Mouse (Mus musculus) testis, adult 10 weeks (tissue): ENCODE results near the gene Khdc1b. TPM values are rescaled to one million over a fixed set of nuclear protein-coding genes. Genes with fewer than 3 reads are reported as not detected.

Experiments used
- polyA plus RNA-seq: library from polyadenylated mRNA; stranded (reverse); fragments of 350-450 nt; fragmentation: Illumina TruSeq; extraction: RNeasy Lipid Tissue Mini Kit (QIAGEN cat#74804); gene quantifications from one replicate; pipeline ENCODE4 v1.2.3, GENCODE M21; 2014; ENCODE audit warnings: low read depth, low replicate concordance

Khdc1b gene
- polyA plus RNA-seq: not detected

DNA sequence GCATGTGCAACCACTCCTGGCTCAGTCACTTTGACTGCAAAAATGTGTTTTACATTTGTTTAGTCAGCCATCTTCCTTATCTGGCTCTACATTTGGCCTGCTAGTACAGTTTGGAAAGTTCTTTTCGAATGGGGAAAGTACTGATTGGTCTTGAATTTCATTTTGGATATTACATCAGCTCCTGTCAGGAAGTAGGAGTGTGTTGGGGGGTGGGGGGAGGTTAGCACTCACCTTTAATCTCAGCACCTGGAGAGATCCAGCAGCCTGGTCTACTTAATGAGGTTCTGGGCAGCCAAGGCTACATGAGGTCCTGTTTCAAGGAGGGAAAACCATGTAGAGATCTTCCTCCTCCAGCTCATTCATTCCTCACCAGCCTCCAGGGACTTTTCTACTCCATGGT lies at the start of gene Khdc1b:
TSS of gene Khdc1b (plus strand) at position 301 of the 400 bp plus-strand sequence.

DNA sequence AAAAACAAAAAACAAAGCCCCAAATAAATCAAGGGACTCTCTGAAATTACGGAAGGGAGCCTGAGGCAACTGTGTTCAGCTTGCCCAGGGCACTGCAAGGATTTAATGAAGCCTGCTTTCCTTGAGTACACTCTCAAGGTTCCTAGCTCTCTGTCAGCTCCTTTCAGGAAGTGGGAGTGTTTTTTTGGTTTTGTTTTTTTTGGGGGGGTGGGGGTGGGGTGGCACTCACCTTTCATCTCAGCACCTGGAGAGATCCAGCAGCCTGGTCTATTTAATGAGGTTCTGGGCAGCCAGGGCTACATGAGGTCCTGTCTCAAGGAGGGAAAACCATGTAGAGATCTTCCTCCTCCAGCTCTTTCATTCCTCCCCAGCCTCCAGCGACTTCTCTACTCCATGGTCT lies 34.0 kb upstream of the Khdc1b start, which contains the start of gene Khdc1a:
TSS of gene Khdc1a (plus strand) at position 301 of the 400 bp plus-strand sequence.

GRCm38 (mm10) chr1:21368031-21368430 lies 15.3 kb upstream of the Khdc1b start, which contains the start of gene Khdc1c:
Gene Khdc1c (plus strand): TSS chr1:21368331.

Other genes starting within 250 kb of the Khdc1b start
- gene Tmem14a, start 165.0 kb upstream of the Khdc1b start, polyA plus RNA-seq: 1.3 TPM
- gene Gsta3, start 143.0 kb upstream of the Khdc1b start, polyA plus RNA-seq: 51.9 TPM
- gene Khdc1a, start 33.9 kb upstream of the Khdc1b start, polyA plus RNA-seq: not detected
- gene Khdc1c, start 15.2 kb upstream of the Khdc1b start, polyA plus RNA-seq: not detected